Mouse (Mus musculus) forebrain, embryonic 14.5 days (tissue): ENCODE measurements around the gene Hmx2. TPM values are rescaled to one million over a fixed set of nuclear protein-coding genes. Genes with fewer than 3 reads are reported as not detected.

Experiments
- ATAC-seq: fragments of 200-750 bp; cut with Nextera tagmentation; 2 replicates; pipeline ENCODE4 v1.8.0; 2017; ENCODE audit warnings: mild to moderate bottlenecking, moderate library complexity
- DNase-seq: peaks from one replicate; pipeline ENCODE4 v3.0.0-alpha.2; 2015; ENCODE audit warnings: low spot score
- H3K27ac ChIP-seq: fragments of 300-500 bp; sonication (generic); 2 replicates; pipeline ENCODE4 v1.5.1; 2014; ENCODE audit warnings: low read depth, mild to moderate bottlenecking, control low read depth, low read length, moderate library complexity
- H3K27me3 ChIP-seq: fragments of 300-500 bp; sonication (generic); replicated peaks from 2 replicates; pipeline ENCODE4 v1.6.1; 2014; ENCODE audit warnings: low read length, control low read depth, mixed read lengths; ENCODE audit not compliant: control insufficient read depth, insufficient read depth
- H3K36me3 ChIP-seq: fragments of 300-500 bp; sonication (generic); 2 replicates; pipeline ENCODE4 v1.6.1; 2014; ENCODE audit warnings: low read length, control low read depth; ENCODE audit not compliant: control insufficient read depth, insufficient read depth
- H3K4me1 ChIP-seq: fragments of 300-500 bp; sonication (generic); 2 replicates; pipeline ENCODE4 v1.6.1; 2014; ENCODE audit warnings: antibody characterized with exemption, low read length, control low read depth; ENCODE audit not compliant: control insufficient read depth, insufficient read depth
- H3K4me2 ChIP-seq: fragments of 300-500 bp; sonication (generic); 2 replicates; pipeline ENCODE4 v1.6.1; 2014; ENCODE audit warnings: mild to moderate bottlenecking, control low read depth, low read length
- H3K4me3 ChIP-seq: fragments of 300-500 bp; sonication (generic); 2 replicates; pipeline ENCODE4 v1.5.1; 2014; ENCODE audit warnings: low read depth, low read length, control low read depth
- H3K9ac ChIP-seq: fragments of 300-500 bp; sonication (generic); 2 replicates; pipeline ENCODE4 v1.6.1; 2014; ENCODE audit warnings: mild to moderate bottlenecking, low read length, control low read depth, moderate library complexity
- H3K9me3 ChIP-seq: fragments of 300-500 bp; sonication (generic); replicated peaks from 2 replicates; pipeline ENCODE4 v1.6.1; 2016; ENCODE audit warnings: low read length, control low read depth, mixed read lengths; ENCODE audit not compliant: control insufficient read depth
- WGBS: fragments of 180-500 bp; shearing (Covaris S2); extraction: QIAGEN DNeasy Blood & Tissue Kit; methylation state at CpG from one replicate; pipeline ENCODE4 v1.1.7; 2014; 5-methylcytosine and 5-hydroxymethylcytosine counted together
- polyA plus RNA-seq: library from polyadenylated mRNA; unstranded; fragments of >200 nt; fragmentation: Nextera tagmentation; extraction: Ambion mirVana; gene quantifications from 2 replicates; pipeline ENCODE4 v1.2.1, GENCODE M21; 2014

Hmx2 gene
- 0.64 and 1.1 TPM in 2 replicates for polyA plus RNA-seq

GRCm38 (mm10) chr7:131548473-131548872 is at the start of gene Hmx2:
Gene Hmx2, plus strand, starts transcription at chr7:131548773.
- H3K4me2 ChIP-seq: no peak within 1 kb of the TSS
- H3K4me3 ChIP-seq: no peak within 1 kb of the TSS
- H3K9me3 ChIP-seq: no peaks in the 10 kb centered on the region
- no peaks in the 10 kb centered on the region for H3K4me1 ChIP-seq
- no peaks in the 10 kb centered on the region for H3K36me3 ChIP-seq
- 0% methylated on average over 3 of the region's 3 CpGs for WGBS
- ATAC-seq: no peak
- DNase-seq: no peak
- peaks cover 97% of the 10 kb centered on the region for H3K27me3 ChIP-seq
- no peak within 1 kb of the TSS for H3K9ac ChIP-seq
- no peak within 1 kb of the TSS for H3K27ac ChIP-seq

- H3K9ac ChIP-seq: no peak overlapping the region
- ATAC-seq: no peak
Measured at GRCm38 (mm10) chr7:131503739-131504138, 44.8 kb upstream of the Hmx2 start.

GRCm38 (mm10) chr7:131539979-131540378 is 8.6 kb upstream of the Hmx2 start:
- Histone ChIP-seq H3K4me2 (no peak overlapping the region), H3K27me3 (peaks cover 79% of the 10 kb centered on the region), H3K4me1 (peaks cover 6% of the 10 kb centered on the region; the same call in 1 of the 2 replicates), H3K4me3 (no peak overlapping the region), H3K36me3 (no peaks in the 10 kb centered on the region), H3K27ac (no peak overlapping the region), H3K9ac (no peak overlapping the region), H3K9me3 (no peaks in the 10 kb centered on the region)
- ATAC-seq (peak; percentile 72), DNase-seq (peak; percentile 93)
- 1% methylated on average over 7 of the region's 7 CpGs for WGBS

More at GRCm38 (mm10) chr7:131503739-131504138, 44.8 kb upstream of the Hmx2 start:
- Histone ChIP-seq H3K4me2 (no peak overlapping the region), H3K36me3 (no peaks in the 10 kb centered on the region), H3K9me3 (no peaks in the 10 kb centered on the region), H3K27ac (no peak overlapping the region), H3K4me1 (no peaks in the 10 kb centered on the region), H3K27me3 (no peaks in the 10 kb centered on the region), H3K4me3 (no peak overlapping the region)
- WGBS: 90% methylated on average over 2 of the region's 2 CpGs
- no peak for DNase-seq

GRCm38 (mm10) chr7:131541184-131542114 is 7.1 kb upstream of the Hmx2 start:
- Histone ChIP-seq H3K4me2 (peak overlapping the region; percentile 53), H3K9ac (no peak overlapping the region), H3K4me1 (peaks cover 6% of the 10 kb centered on the region; the same call in 1 of the 2 replicates), H3K9me3 (no peaks in the 10 kb centered on the region), H3K27ac (no peak overlapping the region), H3K4me3 (0 out of 2 replicates have a peak overlapping the region, but pooled peaks have one; percentile 24), H3K36me3 (no peaks in the 10 kb centered on the region), H3K27me3 (peaks cover 91% of the 10 kb centered on the region)
- DNase-seq (no peak), ATAC-seq (no peak)
- 1% methylated on average over 41 of the region's 41 CpGs for WGBS

- peak; percentile 76 for DNase-seq
- peaks cover 6% of the 10 kb centered on the region; the same call in 1 of the 2 replicates for H3K4me1 ChIP-seq
- no peak within 1 kb of the TSS for H3K27ac ChIP-seq
- peak within 1 kb of the TSS; percentile 24 for H3K4me3 ChIP-seq
- ATAC-seq: peak; percentile 74
- WGBS: 0% methylated on average over 61 of the region's 65 CpGs
- H3K9ac ChIP-seq: no peak within 1 kb of the TSS
- H3K9me3 ChIP-seq: no peaks in the 10 kb centered on the region
- peak within 1 kb of the TSS; percentile 53 for H3K4me2 ChIP-seq
- peaks cover 96% of the 10 kb centered on the region for H3K27me3 ChIP-seq
- no peaks in the 10 kb centered on the region for H3K36me3 ChIP-seq
Measured at GRCm38 (mm10) chr7:131542115-131542871, 6.3 kb upstream of the Hmx2 start, which contains the start of gene Hmx3. Gene Hmx3, plus strand, starts transcription at chr7:131542867.

- Histone ChIP-seq H3K4me1 (peaks cover 6% of the 10 kb centered on the region; the same call in 1 of the 2 replicates), H3K9ac (no peak overlapping the region), H3K4me2 (peak overlapping the region; percentile 53), H3K9me3 (no peaks in the 10 kb centered on the region), H3K4me3 (peak overlapping the region; percentile 24), H3K36me3 (no peaks in the 10 kb centered on the region), H3K27me3 (peaks cover 96% of the 10 kb centered on the region), H3K27ac (no peak overlapping the region)
- ATAC-seq (no peak), DNase-seq (no peak)
- WGBS: 2% methylated on average over 46 of the region's 71 CpGs
Measured at GRCm38 (mm10) chr7:131542872-131543622, 5.5 kb upstream of the Hmx2 start.

GRCm38 (mm10) chr7:131543623-131544481 is 4.7 kb upstream of the Hmx2 start:
- H3K4me2 ChIP-seq: 0 out of 2 replicates have a peak overlapping the region, but pooled peaks have one; percentile 53
- peak overlapping the region; percentile 9; the same call in 1 of the 2 replicates for H3K4me3 ChIP-seq
- H3K36me3 ChIP-seq: no peaks in the 10 kb centered on the region
- H3K27ac ChIP-seq: 0 out of 2 replicates have a peak overlapping the region, but pooled peaks have one; percentile 27
- no peak for DNase-seq
- H3K27me3 ChIP-seq: peaks cover 96% of the 10 kb centered on the region
- peaks cover 6% of the 10 kb centered on the region; the same call in 1 of the 2 replicates for H3K4me1 ChIP-seq
- under 1% methylated on average over 73 of the region's 75 CpGs for WGBS
- no peak overlapping the region for H3K9ac ChIP-seq
- no peak for ATAC-seq
- H3K9me3 ChIP-seq: no peaks in the 10 kb centered on the region
